Comparison of ENCODE assay signal across 27 mouse cellular contexts in the genomic region with DNA sequence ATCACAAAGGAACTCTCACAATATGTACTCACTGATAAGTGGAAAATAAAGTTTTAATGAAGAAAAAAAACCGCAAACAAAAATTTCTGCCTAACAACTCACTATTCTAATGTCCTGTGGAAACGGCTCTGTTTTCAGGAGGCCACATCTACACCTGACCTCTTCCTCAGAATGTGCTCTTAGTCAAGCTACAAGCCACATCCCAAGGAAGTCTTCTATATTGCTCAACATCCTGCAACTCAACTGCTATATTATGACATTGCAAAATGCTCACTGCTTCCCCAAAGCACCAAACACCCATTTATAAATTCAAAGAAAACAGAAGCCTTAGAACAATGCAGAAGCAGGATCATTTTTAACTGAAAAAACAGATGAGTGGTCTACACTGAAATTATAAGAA. TPM values are rescaled to one million over a fixed set of nuclear protein-coding genes. Genes with fewer than 3 reads are reported as not detected.
DNase-seq lines count a peak whose midpoint lies in the region; ATAC-seq and TF ChIP-seq lines count a peak whose summit lies in the region.
"Had no signal": no experiment of that assay in that cellular context is flagged by ENCODE, and none has a peak within 500 bp of the region (broad histone marks: within the 10 kb centered on the region; RNA-seq: fewer than 3 reads in every experiment).

No protein-coding gene starts in this region.

- H3K9me3 ChIP-seq in liver, postnatal 0 days (ENCODE audit: low read length) = no peaks in the 10 kb centered on the region
- H3K9me3 ChIP-seq in stomach, postnatal 0 days (ENCODE audit: control insufficient read depth, low read length) = no peaks in the 10 kb centered on the region
- no peaks in the 10 kb centered on the region for H3K9me3 ChIP-seq in intestine, embryonic 15.5 days
- H3K9me3 ChIP-seq: embryonic facial prominence, embryonic 10.5 days; forebrain, embryonic 10.5 days; hindbrain, embryonic 10.5 days; limb, embryonic 13.5 days; lung, embryonic 15.5 days; midbrain, embryonic 15.5 days; neural tube, embryonic 13.5 days; stomach, embryonic 15.5 days had no signal

- no peak for TF ChIP-seq CTCF in liver, postnatal 0 days (IDR thresholded peaks at IDR 0.05; ENCODE audit: low read depth)
- no peak for TF ChIP-seq CTCF in stomach, postnatal 0 days (IDR thresholded peaks at IDR 0.05; ENCODE audit: low read depth)

- H3K4me1 ChIP-seq in liver, postnatal 0 days (ENCODE audit: insufficient read depth) = no peaks in the 10 kb centered on the region
- H3K4me1 ChIP-seq in stomach, postnatal 0 days (replicated peaks; ENCODE audit: control insufficient read depth, insufficient read depth) = no peaks in the 10 kb centered on the region
- H3K4me1 ChIP-seq in intestine, embryonic 15.5 days (replicated peaks) = no peaks in the 10 kb centered on the region
- H3K4me1 ChIP-seq: embryonic facial prominence, embryonic 10.5 days; forebrain, embryonic 10.5 days; hindbrain, embryonic 10.5 days; limb, embryonic 13.5 days; lung, embryonic 15.5 days; midbrain, embryonic 15.5 days; neural tube, embryonic 13.5 days; stomach, embryonic 15.5 days had no signal

- no peaks in the 10 kb centered on the region for H3K27me3 ChIP-seq in liver, postnatal 0 days (ENCODE audit: insufficient read depth, low read length)
- H3K27me3 ChIP-seq in stomach, postnatal 0 days (ENCODE audit: control insufficient read depth, insufficient read depth, low read length) = no peaks in the 10 kb centered on the region
- no peaks in the 10 kb centered on the region for H3K27me3 ChIP-seq in intestine, embryonic 15.5 days (replicated peaks)
- H3K27me3 ChIP-seq: limb, embryonic 13.5 days; lung, embryonic 15.5 days; midbrain, embryonic 15.5 days; neural tube, embryonic 13.5 days; stomach, embryonic 15.5 days had no signal

- TF ChIP-seq EP300 in liver, postnatal 0 days (IDR thresholded peaks at IDR 0.05; ENCODE audit: low read depth) = peak; percentile 46; the same call in 1 of the 2 replicates
- no peak for TF ChIP-seq EP300 in stomach, postnatal 0 days (optimal IDR thresholded peaks at IDR 0.05)

- H3K4me3 ChIP-seq in liver, postnatal 0 days (ENCODE audit: low read depth, low read length) = no peak overlapping the region
- H3K4me3 ChIP-seq in stomach, postnatal 0 days (ENCODE audit: low read depth, low read length) = no peak overlapping the region
- no peak overlapping the region for H3K4me3 ChIP-seq in intestine, embryonic 15.5 days (replicated peaks)
- H3K4me3 ChIP-seq: embryonic facial prominence, embryonic 10.5 days; forebrain, embryonic 10.5 days; hindbrain, embryonic 10.5 days; limb, embryonic 13.5 days; lung, embryonic 15.5 days; midbrain, embryonic 15.5 days; myocyte; neural tube, embryonic 13.5 days; stomach, embryonic 15.5 days had no signal

- H3K27ac ChIP-seq in liver, postnatal 0 days (ENCODE audit: low read depth) = peak overlapping the region; percentile 72
- no peak overlapping the region for H3K27ac ChIP-seq in stomach, postnatal 0 days (replicated peaks)
- H3K27ac ChIP-seq in intestine, embryonic 15.5 days = no peak overlapping the region
- H3K27ac ChIP-seq: embryonic facial prominence, embryonic 10.5 days; forebrain, embryonic 10.5 days; hindbrain, embryonic 10.5 days; limb, embryonic 13.5 days; lung, embryonic 15.5 days; midbrain, embryonic 15.5 days; neural tube, embryonic 13.5 days; stomach, embryonic 15.5 days had no signal

- 47% methylated on average over 2 of the region's 2 CpGs for WGBS in liver, postnatal 0 days (ENCODE audit: insufficient replicate concordance)
- WGBS in stomach, postnatal 0 days = 93% methylated on average over 2 of the region's 2 CpGs
- WGBS in intestine, embryonic 15.5 days = 94% methylated on average over 2 of the region's 2 CpGs

- peak; percentile 97 for ATAC-seq in common myeloid progenitor, adult 5-6 weeks (replicated peaks; ENCODE audit: low read depth, poor library complexity, severe bottlenecking)
- peak; percentile 33; the same call in 1 of the 2 replicates for ATAC-seq in liver, postnatal 0 days
- no peak for ATAC-seq in stomach, postnatal 0 days (ENCODE audit: low FRiP score, low TSS enrichment)
- no peak for ATAC-seq in intestine, embryonic 15.5 days
- ATAC-seq: activated CD4-positive, CD25-positive, alpha-beta regulatory T cell, adult 4 months; hindbrain, embryonic 16.5 days; intestine, embryonic 16.5 days; midbrain, embryonic 15.5 days had no signal

- H3K9ac ChIP-seq in liver, postnatal 0 days (replicated peaks) = no peak overlapping the region
- H3K9ac ChIP-seq in stomach, postnatal 0 days (ENCODE audit: low read length) = no peak overlapping the region
- no peak overlapping the region for H3K9ac ChIP-seq in intestine, embryonic 15.5 days
- H3K9ac ChIP-seq: limb, embryonic 13.5 days; lung, embryonic 15.5 days; midbrain, embryonic 15.5 days; neural tube, embryonic 13.5 days; stomach, embryonic 15.5 days had no signal

- H3K36me3 ChIP-seq in liver, postnatal 0 days (replicated peaks; ENCODE audit: insufficient read depth, low read length) = peaks cover 8% of the 10 kb centered on the region
- peaks cover 3% of the 10 kb centered on the region; the same call in 1 of the 2 replicates for H3K36me3 ChIP-seq in stomach, postnatal 0 days (ENCODE audit: control insufficient read depth, insufficient read depth, low read length)
- peaks cover 3% of the 10 kb centered on the region; the same call in 1 of the 2 replicates for H3K36me3 ChIP-seq in intestine, embryonic 15.5 days

- DNase-seq in lung, postnatal 25 days (ENCODE audit: low spot score) = peak; percentile 17
- no peak for DNase-seq in lung, postnatal 10 days
- DNase-seq in liver, postnatal 0 days = no peak
- no peak for DNase-seq in kidney, postnatal 4 days
- no peak for DNase-seq in stomach, postnatal 0 days (ENCODE audit: low spot score)
- DNase-seq: adrenal gland, postnatal 14 days; cerebellum, adult 9-10 months; gastrocnemius, postnatal 25 days; kidney, postnatal 25 days; layer of hippocampus, postnatal 36 days; right cerebral cortex, adult 18-20 months; thymus, adult 18-20 months; thymus, postnatal 36 days had no signal

- no peak overlapping the region for H3K4me2 ChIP-seq in liver, postnatal 0 days (ENCODE audit: low read depth, low read length)
- H3K4me2 ChIP-seq in stomach, postnatal 0 days (replicated peaks; ENCODE audit: low read depth) = no peak overlapping the region
- H3K4me2 ChIP-seq in intestine, embryonic 15.5 days (replicated peaks) = no peak overlapping the region
- H3K4me2 ChIP-seq: limb, embryonic 13.5 days; lung, embryonic 15.5 days; midbrain, embryonic 15.5 days; neural tube, embryonic 13.5 days; stomach, embryonic 15.5 days had no signal

RNA-seq across cellular contexts. Expression of a gene that starts 18.8 kb away (rescaled TPM):
- 42.4 and 54.0 TPM in 2 replicates for total RNA-seq in common myeloid progenitor, adult 5-6 weeks (2017)
- 5.2 and 6.5 TPM in 2 replicates for polyA plus RNA-seq in liver, postnatal 0 days (2015; fragmentation: Nextera tagmentation; extraction: Ambion mirVana)
- 0.69 TPM in 2 replicates for polyA plus RNA-seq in stomach, postnatal 0 days (2015; fragmentation: Nextera tagmentation; extraction: Ambion mirVana)
- polyA plus RNA-seq in intestine, embryonic 15.5 days (2015; fragmentation: Nextera tagmentation; extraction: Ambion mirVana) = 1.2 TPM in 2 replicates
- polyA plus RNA-seq: myocyte had no signal

Comparison
In these comparisons a context has a peak if more than half of its experiments do, and no peak if none do; other contexts are left out.
1. ATAC-seq: peak in common myeloid progenitor, adult 5-6 weeks (single experiment) and liver, postnatal 0 days (single experiment); none in stomach, postnatal 0 days (single experiment) and intestine, embryonic 15.5 days (single experiment).